ENCODE assay signal across 21 mouse cellular contexts in the genomic region with DNA sequence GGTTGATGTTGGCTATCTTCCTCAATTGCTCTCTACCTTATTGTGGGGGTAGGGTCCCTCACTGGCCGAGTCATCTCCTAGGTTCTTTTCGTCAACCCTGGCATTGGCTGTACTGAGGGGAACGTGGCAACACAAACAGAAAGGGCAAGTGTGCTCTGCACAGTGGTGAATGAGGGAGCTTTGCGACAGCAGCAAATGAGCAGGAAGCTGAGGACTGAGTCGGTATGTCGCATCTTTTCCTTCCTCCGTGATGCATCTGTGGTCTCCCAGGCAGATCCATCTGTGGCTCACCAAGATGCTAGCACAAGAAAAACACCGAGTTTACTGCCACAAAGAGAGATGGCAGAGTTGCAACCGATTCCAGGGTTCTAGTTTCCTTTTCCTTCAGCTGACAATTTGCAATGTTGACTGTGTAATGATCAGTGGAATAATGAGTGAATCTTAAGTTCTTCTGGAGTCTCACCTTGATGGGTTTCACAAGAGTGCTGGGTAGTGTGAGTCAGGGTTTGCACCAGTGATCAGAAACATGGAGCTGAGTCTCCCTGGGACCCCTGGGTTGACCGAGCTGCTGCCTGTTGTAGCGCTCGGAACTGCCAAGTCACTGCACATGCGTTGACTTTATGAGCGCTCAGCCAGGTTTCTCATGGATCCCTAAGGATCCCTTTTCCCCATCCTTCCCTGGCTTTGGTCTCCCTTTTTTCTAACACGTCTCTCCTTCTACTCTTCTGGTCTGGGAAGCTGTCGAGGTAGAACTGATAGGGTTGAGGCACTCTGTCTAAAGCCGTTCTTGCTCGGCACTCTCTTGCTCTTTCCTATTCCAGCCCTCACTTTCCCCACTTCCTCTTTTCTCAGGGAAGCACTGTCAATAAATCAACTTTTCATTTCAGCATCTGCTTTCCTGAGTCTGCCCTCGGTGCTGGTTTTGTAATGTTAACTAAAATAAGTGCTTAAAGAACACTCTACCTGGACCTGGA. TPM values are rescaled to one million over a fixed set of nuclear protein-coding genes. Genes with fewer than 3 reads are reported as not detected.
DNase-seq lines count a peak whose midpoint lies in the region; ATAC-seq and TF ChIP-seq lines count a peak whose summit lies in the region.
"Had no signal": no experiment of that assay in that cellular context is flagged by ENCODE, and none has a peak within 500 bp of the region (broad histone marks: within the 10 kb centered on the region; RNA-seq: fewer than 3 reads in every experiment).

No protein-coding gene starts in this region.

- H3K9ac ChIP-seq in liver, embryonic 15.5 days: no peak overlapping the region
- H3K9ac ChIP-seq: forebrain, embryonic 12.5 days; hindbrain, embryonic 15.5 days; lung, embryonic 15.5 days; neural tube, embryonic 15.5 days had no signal

- H3K9me3 ChIP-seq in liver, embryonic 15.5 days (replicated peaks): no peaks in the 10 kb centered on the region
- H3K9me3 ChIP-seq: forebrain, embryonic 12.5 days; hindbrain, embryonic 15.5 days; limb, embryonic 10.5 days; lung, embryonic 15.5 days; midbrain, embryonic 10.5 days; neural tube, embryonic 15.5 days had no signal

- H3K4me3 ChIP-seq in spleen, adult 2 months (ENCODE audit: extremely low read depth, insufficient read depth, insufficient read length): 0 out of 2 replicates have a peak overlapping the region, but pooled peaks have one; percentile 3
- no peak overlapping the region for H3K4me3 ChIP-seq in liver, embryonic 15.5 days (replicated peaks)
- H3K4me3 ChIP-seq: forebrain, embryonic 12.5 days; heart, adult 2 months; hindbrain, embryonic 15.5 days; limb, embryonic 10.5 days; lung, embryonic 15.5 days; midbrain, embryonic 10.5 days; neural tube, embryonic 15.5 days had no signal

- WGBS in spleen, adult 2 months: 3% methylated on average over 19 of the region's 19 CpGs
- 19% methylated on average over 19 of the region's 19 CpGs for WGBS in liver, embryonic 15.5 days (ENCODE audit: insufficient replicate concordance)

- no peak for DNase-seq in frontal cortex, postnatal 10 days (ENCODE audit: low spot score in 2 of 2)
- no peak for DNase-seq in spleen, adult 2 months (ENCODE audit: low read depth in 1 of 2, low spot score in 2 of 2)
- DNase-seq in spleen, postnatal 10 days (ENCODE audit: low spot score in 2 of 2): no peak
- no peak for DNase-seq in urinary bladder, adult 2 months (ENCODE audit: low spot score)
- DNase-seq: adrenal gland, adult 2 months; cerebellum, postnatal 36 days; heart, adult 2 months; kidney, adult 18-20 months; kidney, postnatal 36 days; retina, postnatal 1 day; thymus, postnatal 4 days had no signal

- no peaks in the 10 kb centered on the region for H3K36me3 ChIP-seq in spleen, adult 2 months (ENCODE audit: control insufficient read depth, insufficient read depth, low read length)
- H3K36me3 ChIP-seq in liver, embryonic 15.5 days (replicated peaks): no peaks in the 10 kb centered on the region
- H3K36me3 ChIP-seq: forebrain, embryonic 12.5 days; hindbrain, embryonic 15.5 days; limb, embryonic 10.5 days; lung, embryonic 15.5 days; midbrain, embryonic 10.5 days; neural tube, embryonic 15.5 days had no signal

- peak; percentile 67; the same call in 1 of the 2 replicates for ATAC-seq in frontal cortex, adult (ENCODE audit: low TSS enrichment)
- no peak for ATAC-seq in liver, embryonic 15.5 days (ENCODE audit: insufficient read depth)
- peak; percentile 53 for ATAC-seq in neutrophil, adult 5-6 weeks (ENCODE audit: extremely low read depth, insufficient number of reproducible peaks, low FRiP score, poor library complexity, severe bottlenecking)
- ATAC-seq in erythroid progenitor cell, adult 5-6 weeks (replicated peaks; ENCODE audit: low FRiP score, poor library complexity, severe bottlenecking): no peak

- H3K4me2 ChIP-seq in liver, embryonic 15.5 days: peak overlapping the region; percentile 33
- H3K4me2 ChIP-seq: forebrain, embryonic 12.5 days; hindbrain, embryonic 15.5 days; lung, embryonic 15.5 days; neural tube, embryonic 15.5 days had no signal

- no peaks in the 10 kb centered on the region for H3K27me3 ChIP-seq in spleen, adult 2 months (ENCODE audit: control insufficient read depth, insufficient read depth, low read length)
- H3K27me3 ChIP-seq in liver, embryonic 15.5 days: no peaks in the 10 kb centered on the region; the same call in 1 of the 2 replicates
- H3K27me3 ChIP-seq: forebrain, embryonic 12.5 days; hindbrain, embryonic 15.5 days; lung, embryonic 15.5 days; neural tube, embryonic 15.5 days had no signal

- H3K27ac ChIP-seq in spleen, adult 2 months (ENCODE audit: insufficient read depth, low read length): no peak overlapping the region
- H3K27ac ChIP-seq in liver, embryonic 15.5 days (replicated peaks): no peak overlapping the region
- H3K27ac ChIP-seq: forebrain, embryonic 12.5 days; heart, adult 2 months; hindbrain, embryonic 15.5 days; limb, embryonic 10.5 days; lung, embryonic 15.5 days; midbrain, embryonic 10.5 days; neural tube, embryonic 15.5 days had no signal

- no peak for TF ChIP-seq CTCF in spleen, adult 2 months (IDR thresholded peaks at IDR 0.05; ENCODE audit: extremely low read depth, insufficient read depth, insufficient read length, insufficient replicate concordance)

- no peak for TF ChIP-seq POLR2A in spleen, adult 2 months (IDR thresholded peaks at IDR 0.05; ENCODE audit: low read depth, low read length)

- H3K4me1 ChIP-seq in spleen, adult 2 months (ENCODE audit: control insufficient read depth, insufficient read depth, insufficient read length): no peaks in the 10 kb centered on the region
- H3K4me1 ChIP-seq in liver, embryonic 15.5 days (replicated peaks): no peaks in the 10 kb centered on the region
- H3K4me1 ChIP-seq: forebrain, embryonic 12.5 days; limb, embryonic 10.5 days; lung, embryonic 15.5 days; midbrain, embryonic 10.5 days had no signal

RNA-seq across cellular contexts. Expression of gene Tlr5, which starts 26.4 kb away (rescaled TPM):
- polyA plus RNA-seq in spleen, adult 2 months (2012; rRNA removed): 1.1 and 1.6 TPM in 2 replicates
- polyA plus RNA-seq in liver, embryonic 15.5 days (2015; fragmentation: Nextera tagmentation; extraction: Ambion mirVana): 0.89 and 1.0 TPM in 2 replicates
- 7.4 and 12.0 TPM in 2 replicates for total RNA-seq in neutrophil, adult 5-6 weeks (2017)
- 4.1 and 4.3 TPM in 2 replicates for polyA plus RNA-seq in urinary bladder, adult 2 months (2012; rRNA removed)
- total RNA-seq in erythroid progenitor cell, adult 5-6 weeks (2015; ENCODE audit: low replicate concordance): 1.1 TPM in 1 of 2 replicates, not detected in the other
- total RNA-seq in erythroid progenitor cell, adult 5-6 weeks (2017; ENCODE audit: low replicate concordance): 0.26 TPM in 1 of 2 replicates, not detected in the other

Comparison
In these comparisons a context has a peak if more than half of its experiments do, and no peak if none do; other contexts are left out.
1. ATAC-seq: peak in frontal cortex, adult (single experiment) and neutrophil, adult 5-6 weeks (single experiment); none in liver, embryonic 15.5 days (single experiment) and erythroid progenitor cell, adult 5-6 weeks (single experiment).